Mouse (Mus musculus) gastrocnemius, adult 2 months (tissue): ENCODE measurements around the gene Rnf144b. TPM values are rescaled to one million over a fixed set of nuclear protein-coding genes. Genes with fewer than 3 reads are reported as not detected.

Experiments used
- DNase-seq: peaks from one replicate; pipeline ENCODE4 v3.0.0; 2022
- H3K27ac ChIP-seq: fragments of 200-600 bp; 2 replicates; pipeline ENCODE4 v1.8.1; 2022; ENCODE audit warnings: mild to moderate bottlenecking
- H3K4me3 ChIP-seq: fragments of 200-600 bp; 2 replicates; pipeline ENCODE4 v1.8.1; 2022; ENCODE audit warnings: mild to moderate bottlenecking, moderate library complexity
- CTCF ChIP-seq: fragments of 200-600 bp; IDR thresholded peaks from 2 replicates; pipeline ENCODE4 v1.8.1; 2022; ENCODE audit warnings: antibody characterized with exemption, mild to moderate bottlenecking, moderate library complexity
- intact Hi-C: fragments of 180-260 bp; cut with DNase I; formaldehyde crosslinking; loops from one replicate; pipeline ENCODE4 v1.15.1; 2025
- total RNA-seq, 2 experiments: library from RNA; stranded (reverse); gene quantifications; 2 replicates each; pipeline ENCODE4 v1.2.3; 2021

Rnf144b gene
- total RNA-seq, 2 experiments from 2014 or later: 24.0 to 25.9 TPM

GRCm38 (mm10) chr13:47243569-47243968 is 121.1 kb downstream of the Rnf144b start:
- no peak for DNase-seq
- TF ChIP-seq CTCF: no peak
- Histone ChIP-seq H3K27ac (no peak overlapping the region), H3K4me3 (no peak overlapping the region)
- intact Hi-C loops: no loop called here

- intact Hi-C loops: no loop called here
Measured at GRCm38 (mm10) chr13:47244771-47245170, 122.3 kb downstream of the Rnf144b start.

DNA sequence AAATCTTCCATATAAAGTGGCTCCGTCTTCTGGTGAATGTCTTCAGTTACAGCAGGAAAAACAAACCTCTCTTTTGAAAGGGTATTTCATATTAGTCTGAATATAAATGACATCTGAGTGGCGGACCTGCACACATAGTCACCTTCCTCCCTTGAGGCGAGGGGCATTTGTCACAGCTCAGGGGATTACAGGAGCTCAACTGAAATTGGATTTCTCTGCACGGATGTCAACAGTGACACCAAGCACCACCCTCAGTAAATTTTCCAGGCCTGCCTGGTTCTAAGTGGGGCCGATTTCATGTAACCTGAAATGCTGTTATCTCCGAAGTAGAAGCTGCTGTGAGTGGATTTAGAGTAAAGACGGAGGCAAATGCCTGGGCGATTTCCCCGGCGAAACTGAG is 124.0 kb downstream of the Rnf144b start:
- no peak for DNase-seq
- Histone ChIP-seq H3K4me3 (no peak overlapping the region), H3K27ac (no peak overlapping the region)
- intact Hi-C loops: no loop called here
- TF ChIP-seq CTCF: no peak

More at GRCm38 (mm10) chr13:47244771-47245170, 122.3 kb downstream of the Rnf144b start:
- H3K27ac ChIP-seq: peak overlapping the region; percentile 73
- H3K4me3 ChIP-seq: no peak overlapping the region
- TF ChIP-seq CTCF: no peak
- peak; percentile 73 for DNase-seq

DNA sequence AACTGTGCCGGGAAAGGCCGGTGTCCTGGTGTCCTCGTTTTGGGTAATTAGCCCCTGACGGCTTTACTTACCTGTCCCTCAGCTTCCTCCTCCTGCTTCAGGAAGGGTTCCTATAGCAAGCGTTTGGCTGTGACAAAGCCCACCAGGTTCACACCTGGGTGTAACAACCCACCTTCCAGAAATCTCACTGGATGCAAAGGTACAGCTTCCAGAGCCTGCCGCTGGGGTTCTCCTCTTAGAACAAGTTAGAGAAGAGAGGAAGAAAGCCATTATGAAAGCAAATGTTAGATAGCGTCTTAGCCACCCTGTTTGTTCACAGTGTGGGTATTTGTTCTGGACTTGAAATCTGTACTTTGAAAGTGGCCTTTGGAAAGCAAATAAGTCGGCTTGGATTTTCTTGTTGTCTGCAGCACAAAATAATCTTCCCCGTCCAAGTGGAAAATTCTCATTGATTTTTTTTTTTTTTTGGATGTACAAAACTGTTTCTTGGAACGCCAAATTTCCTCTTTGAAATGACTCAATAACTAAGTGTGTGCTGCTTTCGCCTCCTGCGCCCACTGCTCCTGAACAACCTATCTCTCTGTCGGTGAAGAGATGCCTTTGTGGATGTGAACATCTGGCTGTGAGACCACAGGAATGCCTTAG is 124.8 kb downstream of the Rnf144b start:
- DNase-seq: no peak
- Histone ChIP-seq H3K4me3 (no peak overlapping the region), H3K27ac (no peak overlapping the region)
- intact Hi-C loops: no loop called here
- TF ChIP-seq CTCF: no peak

DNA sequence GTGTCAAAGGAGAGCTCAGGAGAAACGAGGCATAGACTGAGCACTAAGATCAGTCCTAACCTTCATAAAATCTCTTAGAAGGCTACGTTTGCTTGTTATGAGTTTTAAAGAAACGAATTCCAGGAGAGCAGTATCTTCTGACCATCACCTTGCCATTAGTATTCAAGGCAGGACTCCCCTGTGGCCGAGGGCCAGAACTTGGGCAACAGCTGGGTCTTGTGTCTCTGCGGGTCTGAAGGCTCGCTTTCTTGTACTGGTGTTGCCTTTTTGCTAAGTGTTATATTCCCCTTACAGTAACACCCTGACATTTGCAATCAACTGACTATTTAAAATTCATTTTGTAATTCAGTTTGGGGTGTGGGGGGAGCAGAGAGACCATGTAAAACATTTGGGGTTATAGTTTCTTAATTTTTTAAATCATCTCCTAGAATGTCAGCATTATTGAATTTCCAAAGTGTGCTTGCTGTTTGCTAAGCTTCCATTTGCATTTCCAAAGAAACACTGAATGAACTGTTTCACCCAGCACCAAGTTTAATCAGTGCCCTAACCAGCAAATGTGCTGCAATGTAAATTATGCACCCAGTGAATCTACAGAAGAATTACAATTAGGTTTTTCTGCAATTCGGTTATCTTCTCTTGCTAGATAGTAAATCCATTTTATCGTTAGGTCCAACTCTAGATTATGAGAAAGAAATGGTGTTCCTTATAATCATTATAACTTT is 126.0 kb downstream of the Rnf144b start:
- TF ChIP-seq CTCF: no peak
- intact Hi-C loops: no loop called here
- no peak overlapping the region for H3K4me3 ChIP-seq
- DNase-seq: no peak
- no peak overlapping the region for H3K27ac ChIP-seq

GRCm38 (mm10) chr13:47250615-47251014 is 128.2 kb downstream of the Rnf144b start:
- Histone ChIP-seq H3K4me3 (no peak overlapping the region), H3K27ac (no peak overlapping the region)
- intact Hi-C loops: no loop called here
- no peak for TF ChIP-seq CTCF
- DNase-seq: no peak

DNA sequence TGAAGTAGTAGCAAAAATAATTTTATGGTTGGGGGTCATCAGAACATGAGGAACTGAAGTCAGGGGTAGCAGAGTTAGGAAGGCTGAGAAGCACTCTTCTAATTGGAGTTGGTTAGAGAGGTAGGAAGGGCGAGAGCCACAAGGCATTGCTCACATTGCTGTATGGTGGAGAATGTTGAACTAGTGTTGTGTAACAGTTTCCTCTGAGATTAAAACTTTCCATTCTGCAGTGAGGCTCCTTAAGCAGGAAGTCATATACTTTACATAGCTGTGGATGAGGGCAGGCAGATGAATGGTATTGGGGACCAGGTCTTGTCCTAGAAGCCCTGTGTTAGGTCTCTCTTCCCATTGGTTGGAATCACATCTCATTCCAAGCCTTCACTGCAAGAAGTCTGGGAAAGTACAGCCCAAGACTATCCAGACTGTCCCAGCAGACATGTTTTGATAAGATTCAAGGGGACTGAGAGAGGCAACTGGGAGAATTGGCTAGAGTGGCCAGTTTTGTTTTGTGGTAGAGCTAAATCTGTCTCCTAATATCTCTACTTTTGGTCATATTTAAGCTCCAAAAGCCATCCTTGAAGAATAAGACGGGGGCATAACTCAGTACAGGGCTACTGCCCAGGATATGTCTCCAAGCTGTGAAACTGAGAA is 128.8 kb downstream of the Rnf144b start:
- intact Hi-C loops: no loop called here
- Histone ChIP-seq H3K27ac (no peak overlapping the region), H3K4me3 (no peak overlapping the region)
- DNase-seq: no peak
- TF ChIP-seq CTCF: no peak

GRCm38 (mm10) chr13:47253711-47254110 is 131.3 kb downstream of the Rnf144b start:
- intact Hi-C loops: no loop called here
- no peak for TF ChIP-seq CTCF
- Histone ChIP-seq H3K4me3 (no peak overlapping the region), H3K27ac (no peak overlapping the region)
- no peak for DNase-seq

DNA sequence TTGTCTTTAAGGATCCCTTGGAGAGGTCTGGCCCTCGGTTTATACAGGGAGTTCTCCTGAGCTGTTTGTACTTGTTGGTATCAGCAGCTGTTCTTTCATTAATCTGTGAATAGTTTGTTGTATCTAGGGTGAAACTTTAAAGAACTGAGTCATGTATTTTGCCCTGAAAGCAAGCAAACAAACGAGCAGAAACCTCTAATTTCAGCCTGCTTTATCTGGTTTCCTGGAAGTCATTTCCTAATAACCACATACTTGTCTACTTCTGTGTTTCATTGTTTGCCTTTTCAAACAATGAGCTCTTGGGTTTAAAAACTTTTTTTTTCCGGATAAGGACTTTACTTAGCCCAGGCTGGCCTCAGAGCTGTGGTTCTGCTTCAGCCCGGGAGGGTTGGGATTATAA is 136.8 kb downstream of the Rnf144b start:
- DNase-seq: no peak
- intact Hi-C loops: no loop called here
- Histone ChIP-seq H3K4me3 (no peak overlapping the region), H3K27ac (no peak overlapping the region)
- no peak for TF ChIP-seq CTCF

- H3K27ac ChIP-seq: no peak overlapping the region
- H3K4me3 ChIP-seq: no peak overlapping the region
- no peak for DNase-seq
- intact Hi-C loops: loop anchor here (2.0 kb wide), 1 partner anchor 35 kb away; no protein-coding TSS in a partner anchor
- no peak for TF ChIP-seq CTCF
Measured at GRCm38 (mm10) chr13:47261961-47262360, 139.5 kb downstream of the Rnf144b start.

- H3K27ac ChIP-seq: peak overlapping the region; percentile 74
- no peak overlapping the region for H3K4me3 ChIP-seq
- intact Hi-C loops: no loop called here
- TF ChIP-seq CTCF: no peak
- peak; percentile 83 for DNase-seq
Measured at GRCm38 (mm10) chr13:47264382-47264781, 141.9 kb downstream of the Rnf144b start.

- no peak for DNase-seq
- TF ChIP-seq CTCF: no peak
- H3K27ac ChIP-seq: peak overlapping the region; percentile 50
- H3K4me3 ChIP-seq: no peak overlapping the region
- intact Hi-C loops: no loop called here
Measured at GRCm38 (mm10) chr13:47266411-47266810, 144.0 kb downstream of the Rnf144b start.

DNA sequence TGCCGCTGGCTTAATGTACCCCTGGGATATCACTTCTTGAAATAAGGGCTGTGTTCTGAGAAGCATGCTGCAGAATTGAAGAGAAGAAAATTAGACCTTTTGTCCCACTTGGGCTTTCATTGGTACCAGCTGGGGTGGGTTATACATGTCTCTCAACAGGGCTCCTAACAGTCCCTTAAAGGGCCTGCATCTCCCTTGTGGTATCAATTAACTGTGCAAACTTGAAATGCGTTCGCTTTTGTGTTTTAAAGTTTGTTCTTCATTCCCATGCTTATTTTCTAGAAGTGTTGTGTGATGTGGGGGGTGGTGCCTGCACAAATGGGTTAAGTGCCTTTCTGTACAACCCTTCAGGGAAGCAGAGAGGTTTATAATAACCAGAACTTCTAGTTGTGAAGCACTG is 145.8 kb downstream of the Rnf144b start:
- TF ChIP-seq CTCF: no peak
- Histone ChIP-seq H3K4me3 (no peak overlapping the region), H3K27ac (no peak overlapping the region)
- DNase-seq: no peak
- intact Hi-C loops: no loop called here
